Mouse (Mus musculus): ENCODE results near the gene Cuedc2. TPM values are rescaled to one million over a fixed set of nuclear protein-coding genes. Genes with fewer than 3 reads are reported as not detected.
A peak's percentile ranks its signal among the peaks of the same experiment; 100 is the strongest.

Gene Cuedc2
- total and polyA plus RNA-seq, 3 experiments = 251 to 302 (median 297) TPM

GRCm38 (mm10) chr19:46338331-46338936 lies at the start of gene Cuedc2 (continued):
- TF ChIP-seq ETS1 (IDR thresholded peaks at IDR 0.05; ENCODE audit: low read depth, low read length) (peak; percentile 56; the same call in 1 of the 2 replicates), ZNF384 (IDR thresholded peaks at IDR 0.05; ENCODE audit: low read depth, low read length) (no peak), SMC3 (IDR thresholded peaks at IDR 0.05; ENCODE audit: low read depth, low read length) (peak; percentile 73), GABPA (IDR thresholded peaks at IDR 0.05; ENCODE audit: low read depth, low read length) (no peak)

GRCm38 (mm10) chr19:46382275-46382674 lies 43.8 kb upstream of the Cuedc2 start:
- H3K27me3 ChIP-seq (ENCODE audit: control insufficient read depth in 1 of 2, insufficient read depth in 2 of 2, low read length in 2 of 2) = no peaks in the 10 kb centered on the region
- H3K4me1 ChIP-seq (ENCODE audit: control insufficient read depth in 1 of 2, insufficient read depth in 2 of 2, low read length in 2 of 2) = no peaks in the 10 kb centered on the region
- no peak overlapping the region for H3K9ac ChIP-seq (ENCODE audit: control insufficient read depth, low read depth, low read length, poor library complexity, severe bottlenecking)

GRCm38 (mm10) chr19:46375891-46376290 lies 37.4 kb upstream of the Cuedc2 start:
- H3K4me3 ChIP-seq (ENCODE audit: control insufficient read depth in 1 of 2, insufficient read depth in 1 of 2, low read depth in 2 of 2, low read length in 2 of 2) = no peak overlapping the region
- DNase-seq (ENCODE audit: low read depth, low spot score) = no peak
- TF ChIP-seq POLR2AphosphoS2 (IDR thresholded peaks at IDR 0.05; ENCODE audit: low read length) = peak; percentile 80; the same call in 1 of the 2 replicates
- TF ChIP-seq POLR2A (IDR thresholded peaks at IDR 0.05; ENCODE audit: control insufficient read depth in 1 of 2, insufficient read depth in 1 of 2, low read depth in 1 of 2, low read length in 2 of 2, poor library complexity in 1 of 2) = peak in 1 of 2 experiments; percentile 20; a peak in 1 of 4 replicates
- no peak for TF ChIP-seq TAL1 (IDR thresholded peaks at IDR 0.05; ENCODE audit: low read length)
- no peaks in the 10 kb centered on the region for H3K4me1 ChIP-seq (ENCODE audit: control insufficient read depth in 1 of 2, insufficient read depth in 2 of 2, low read length in 2 of 2)
- H3K27me3 ChIP-seq (ENCODE audit: control insufficient read depth in 1 of 2, insufficient read depth in 2 of 2, low read length in 2 of 2) = no peaks in the 10 kb centered on the region
- H3K27ac ChIP-seq (ENCODE audit: control insufficient read depth, low read depth, low read length) = no peak overlapping the region
- H3K9ac ChIP-seq (ENCODE audit: control insufficient read depth, low read depth, low read length, poor library complexity, severe bottlenecking) = no peak overlapping the region
- no peaks in the 10 kb centered on the region for H3K79me2 ChIP-seq (ENCODE audit: control insufficient read depth, insufficient read depth, low read length, poor library complexity)
- H3K9me3 ChIP-seq (replicated peaks; ENCODE audit: insufficient read depth, low read length) = no peaks in the 10 kb centered on the region
- H3K36me3 ChIP-seq (ENCODE audit: control insufficient read depth in 1 of 2, insufficient read depth in 2 of 2, low read length in 2 of 2) = peaks cover 0 to 19% of the 10 kb centered on the region in 2 experiments; a peak in 2 of 4 replicates

More at GRCm38 (mm10) chr19:46382275-46382674, 43.8 kb upstream of the Cuedc2 start:
- Histone ChIP-seq H3K27ac (ENCODE audit: control insufficient read depth, low read depth, low read length) (no peak overlapping the region), H3K36me3 (ENCODE audit: control insufficient read depth in 1 of 2, insufficient read depth in 2 of 2, low read length in 2 of 2) (peaks cover 0 to 56% of the 10 kb centered on the region in 2 experiments; a peak in 2 of 4 replicates), H3K79me2 (ENCODE audit: control insufficient read depth, insufficient read depth, low read length, poor library complexity) (no peaks in the 10 kb centered on the region; the same call in 1 of the 2 replicates), H3K4me3 (ENCODE audit: control insufficient read depth in 1 of 2, insufficient read depth in 1 of 2, low read depth in 2 of 2, low read length in 2 of 2) (no peak overlapping the region), H3K9me3 (replicated peaks; ENCODE audit: insufficient read depth, low read length) (no peaks in the 10 kb centered on the region)
- TF ChIP-seq ZNF384 (IDR thresholded peaks at IDR 0.05; ENCODE audit: low read depth, low read length) = no peak
- DNase-seq (ENCODE audit: low read depth, low spot score) = no peak

- Histone ChIP-seq H3K9ac (ENCODE audit: control insufficient read depth, low read depth, low read length, poor library complexity, severe bottlenecking) (no peak overlapping the region), H3K79me2 (ENCODE audit: control insufficient read depth, insufficient read depth, low read length, poor library complexity) (no peaks in the 10 kb centered on the region), H3K4me3 (ENCODE audit: control insufficient read depth in 1 of 2, insufficient read depth in 1 of 2, low read depth in 2 of 2, low read length in 2 of 2) (no peak overlapping the region), H3K36me3 (ENCODE audit: control insufficient read depth in 1 of 2, insufficient read depth in 2 of 2, low read length in 2 of 2) (peaks cover 0 to 17% of the 10 kb centered on the region in 2 experiments; a peak in 2 of 4 replicates), H3K4me1 (ENCODE audit: control insufficient read depth in 1 of 2, insufficient read depth in 2 of 2, low read length in 2 of 2) (no peaks in the 10 kb centered on the region), H3K27me3 (ENCODE audit: control insufficient read depth in 1 of 2, insufficient read depth in 2 of 2, low read length in 2 of 2) (no peaks in the 10 kb centered on the region), H3K27ac (ENCODE audit: control insufficient read depth, low read depth, low read length) (no peak overlapping the region), H3K9me3 (replicated peaks; ENCODE audit: insufficient read depth, low read length) (no peaks in the 10 kb centered on the region)
- no peak for TF ChIP-seq HCFC1 (IDR thresholded peaks at IDR 0.05; ENCODE audit: low read depth, low read length)
- no peak for TF ChIP-seq GATA1 (IDR thresholded peaks at IDR 0.05; ENCODE audit: low read depth, low read length)
- no peak for TF ChIP-seq MAFK (IDR thresholded peaks at IDR 0.05; ENCODE audit: borderline replicate concordance, low read depth, low read length)
- TF ChIP-seq USF2 (IDR thresholded peaks at IDR 0.05; ENCODE audit: borderline replicate concordance in 1 of 2, insufficient read depth in 1 of 2, low read depth in 1 of 2, low read length in 2 of 2) = no peak
- TF ChIP-seq USF1 (IDR thresholded peaks at IDR 0.05; ENCODE audit: low read depth, low read length) = no peak
- TF ChIP-seq JUND (IDR thresholded peaks at IDR 0.05; ENCODE audit: low read depth, low read length) = no peak
- no peak for TF ChIP-seq EP300 (IDR thresholded peaks at IDR 0.05; ENCODE audit: low read depth in 1 of 2, low read length in 2 of 2)
- no peak for TF ChIP-seq ELF1 (IDR thresholded peaks at IDR 0.05; ENCODE audit: low read depth, low read length)
- no peak for TF ChIP-seq NRF1 (IDR thresholded peaks at IDR 0.05; ENCODE audit: insufficient read depth, low read depth, low read length, poor library complexity, severe bottlenecking)
- TF ChIP-seq KAT2A (conservative IDR thresholded peaks at IDR 0.05; ENCODE audit: low read depth, low read length) = no peak
- no peak for TF ChIP-seq E2F4 (IDR thresholded peaks at IDR 0.05; ENCODE audit: borderline replicate concordance, low read depth, low read length)
- no peak for TF ChIP-seq RAD21 (IDR thresholded peaks at IDR 0.05; ENCODE audit: low read depth, low read length)
- TF ChIP-seq CHD2 (IDR thresholded peaks at IDR 0.05; ENCODE audit: low read length) = no peak
- TF ChIP-seq SMC3 (IDR thresholded peaks at IDR 0.05; ENCODE audit: low read depth, low read length) = no peak
- no peak for TF ChIP-seq CHD1 (IDR thresholded peaks at IDR 0.05; ENCODE audit: low read depth, low read length)
- no peak for TF ChIP-seq TBP (IDR thresholded peaks at IDR 0.05; ENCODE audit: low read depth, low read length)
- no peak; the same call in 1 of the 2 replicates for TF ChIP-seq POLR2AphosphoS2 (IDR thresholded peaks at IDR 0.05; ENCODE audit: low read length)
- no peak for TF ChIP-seq TCF12 (IDR thresholded peaks at IDR 0.05; ENCODE audit: low read depth, low read length)
- no peak for DNase-seq (ENCODE audit: low read depth, low spot score)
These were observed 37.0 kb upstream of the Cuedc2 start for GRCm38 (mm10) chr19:46375489-46375888.

Data from MEL (cell line).